34 mouse cellular contexts compared by ENCODE assay signal in the genomic region with DNA sequence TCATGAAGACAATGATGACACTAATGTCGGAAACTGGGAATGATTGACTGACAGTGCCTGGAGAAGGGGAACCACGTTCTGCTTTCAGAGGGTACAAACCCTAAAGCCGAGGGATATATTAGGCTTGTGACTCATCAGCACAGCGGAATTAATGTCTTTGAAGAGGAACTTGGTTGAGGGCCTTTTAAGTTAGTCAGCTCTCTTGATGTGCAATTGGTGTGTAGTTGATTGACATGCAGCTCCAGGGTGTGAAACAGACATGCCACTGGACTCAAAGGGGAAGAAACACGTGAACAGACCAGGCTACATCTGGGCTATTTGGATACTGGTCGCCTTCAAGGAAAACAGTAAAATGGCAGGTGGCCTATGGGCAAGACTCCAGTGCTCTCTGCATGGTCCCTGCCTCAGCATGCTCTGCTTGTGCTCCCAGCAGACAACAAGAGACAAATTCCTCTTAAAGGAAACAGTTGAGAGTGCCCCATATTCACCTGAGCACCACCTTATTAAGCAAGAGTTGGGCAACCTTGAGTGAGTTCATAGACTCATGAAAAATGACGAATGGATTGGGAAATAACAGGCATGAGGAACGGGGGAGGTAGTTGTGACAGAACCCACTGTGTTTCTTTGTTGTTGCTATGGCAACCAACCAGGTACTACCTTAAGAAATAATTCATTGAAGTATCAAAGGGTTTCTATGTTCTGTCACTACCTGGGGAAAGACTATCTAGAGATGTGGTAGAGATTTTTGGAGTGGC. TPM values are rescaled to one million over a fixed set of nuclear protein-coding genes. Genes with fewer than 3 reads are reported as not detected.
A peak's percentile ranks its signal among the peaks of the same experiment; 100 is the strongest.
DNase-seq lines count a peak whose midpoint lies in the region; ATAC-seq and TF ChIP-seq lines count a peak whose summit lies in the region.
"Had no signal": no experiment of that assay in that cellular context is flagged by ENCODE, and none has a peak within 500 bp of the region (broad histone marks: within the 10 kb centered on the region; RNA-seq: fewer than 3 reads in every experiment).

No protein-coding gene starts in this region.

- H3K4me2 ChIP-seq in forebrain, postnatal 0 days (ENCODE audit: low read depth), result no peak overlapping the region
- no peak overlapping the region for H3K4me2 ChIP-seq in forebrain, embryonic 15.5 days (replicated peaks)
- H3K4me2 ChIP-seq in lung, postnatal 0 days (replicated peaks; ENCODE audit: low read depth, low read length), result no peak overlapping the region
- no peak overlapping the region for H3K4me2 ChIP-seq in liver, postnatal 0 days (ENCODE audit: low read depth, low read length)
- H3K4me2 ChIP-seq: embryonic facial prominence, embryonic 15.5 days; heart, embryonic 13.5 days; hindbrain, embryonic 12.5 days; neural tube, embryonic 15.5 days had no signal

- WGBS in forebrain, postnatal 0 days, result 75% methylated on average over 8 of the region's 8 CpGs
- WGBS in forebrain, embryonic 15.5 days, result 78% methylated on average over 8 of the region's 8 CpGs
- WGBS in lung, postnatal 0 days, result 71% methylated on average over 8 of the region's 8 CpGs
- WGBS in liver, postnatal 0 days (ENCODE audit: insufficient replicate concordance), result 61% methylated on average over 8 of the region's 8 CpGs

- no peaks in the 10 kb centered on the region for H3K36me3 ChIP-seq in forebrain, postnatal 0 days (ENCODE audit: insufficient read depth)
- H3K36me3 ChIP-seq in forebrain, embryonic 15.5 days, result no peaks in the 10 kb centered on the region
- no peaks in the 10 kb centered on the region for H3K36me3 ChIP-seq in lung, postnatal 0 days (ENCODE audit: insufficient read depth, low read length)
- no peaks in the 10 kb centered on the region for H3K36me3 ChIP-seq in liver, postnatal 0 days (replicated peaks; ENCODE audit: insufficient read depth, low read length)
- H3K36me3 ChIP-seq: embryonic facial prominence, embryonic 15.5 days; heart, embryonic 13.5 days; hindbrain, embryonic 12.5 days; midbrain, embryonic 10.5 days; neural tube, embryonic 15.5 days had no signal

- no peak overlapping the region for H3K4me3 ChIP-seq in forebrain, postnatal 0 days (ENCODE audit: low read depth, low read length)
- H3K4me3 ChIP-seq in forebrain, embryonic 15.5 days, result no peak overlapping the region
- no peak overlapping the region for H3K4me3 ChIP-seq in lung, postnatal 0 days (ENCODE audit: low read depth, low read length)
- H3K4me3 ChIP-seq in liver, postnatal 0 days (ENCODE audit: low read depth, low read length), result no peak overlapping the region
- H3K4me3 ChIP-seq: embryonic facial prominence, embryonic 15.5 days; heart, embryonic 13.5 days; hindbrain, embryonic 12.5 days; left cerebral cortex, adult 2 months; midbrain, embryonic 10.5 days; neural tube, embryonic 15.5 days had no signal

- no peaks in the 10 kb centered on the region for H3K4me1 ChIP-seq in forebrain, postnatal 0 days (ENCODE audit: insufficient read depth)
- no peaks in the 10 kb centered on the region for H3K4me1 ChIP-seq in forebrain, embryonic 15.5 days
- no peaks in the 10 kb centered on the region for H3K4me1 ChIP-seq in lung, postnatal 0 days (ENCODE audit: insufficient read depth, low read depth, low read length)
- no peaks in the 10 kb centered on the region for H3K4me1 ChIP-seq in liver, postnatal 0 days (ENCODE audit: insufficient read depth)
- H3K4me1 ChIP-seq: embryonic facial prominence, embryonic 15.5 days; hindbrain, embryonic 12.5 days; midbrain, embryonic 10.5 days; neural tube, embryonic 15.5 days had no signal

- no peak overlapping the region for H3K27ac ChIP-seq in forebrain, postnatal 0 days (ENCODE audit: low read depth, low read length)
- H3K27ac ChIP-seq in forebrain, embryonic 15.5 days (replicated peaks), result no peak overlapping the region
- H3K27ac ChIP-seq in lung, postnatal 0 days (ENCODE audit: low read length), result no peak overlapping the region
- H3K27ac ChIP-seq in liver, postnatal 0 days (ENCODE audit: low read depth), result no peak overlapping the region
- H3K27ac ChIP-seq: embryonic facial prominence, embryonic 15.5 days; heart, embryonic 13.5 days; hindbrain, embryonic 12.5 days; left cerebral cortex, adult 2 months; liver, embryonic 14.5 days; midbrain, embryonic 10.5 days; neural tube, embryonic 15.5 days had no signal

- peak; percentile 29 for DNase-seq in forebrain, postnatal 0 days
- DNase-seq in lung, postnatal 0 days (ENCODE audit: low spot score), result peak; percentile 57
- no peak for DNase-seq in lung, postnatal 10 days
- peak; percentile 3 for DNase-seq in lung, postnatal 14 days
- DNase-seq in adrenal gland, adult (ENCODE audit: inconsistent age in 2 of 2, low spot score in 1 of 2), result no peak
- no peak for DNase-seq in liver, postnatal 0 days
- no peak for DNase-seq in testis, postnatal 10 days (ENCODE audit: low spot score)
- DNase-seq: adrenal gland, postnatal 36 days; cerebellum, adult 18-20 months; cerebellum, postnatal 25 days; gastrocnemius, postnatal 25 days; kidney, adult 11 months; kidney, postnatal 4 days had no signal

- no peaks in the 10 kb centered on the region for H3K9me3 ChIP-seq in forebrain, postnatal 0 days (ENCODE audit: low read length)
- no peaks in the 10 kb centered on the region for H3K9me3 ChIP-seq in forebrain, embryonic 15.5 days
- H3K9me3 ChIP-seq in lung, postnatal 0 days (ENCODE audit: low read length), result no peaks in the 10 kb centered on the region
- H3K9me3 ChIP-seq in liver, postnatal 0 days (ENCODE audit: low read length), result no peaks in the 10 kb centered on the region
- H3K9me3 ChIP-seq: embryonic facial prominence, embryonic 15.5 days; heart, embryonic 13.5 days; hindbrain, embryonic 12.5 days; midbrain, embryonic 10.5 days; neural tube, embryonic 15.5 days had no signal

- TF ChIP-seq EP300 in lung, postnatal 0 days (IDR thresholded peaks at IDR 0.05), result peak; percentile 48
- TF ChIP-seq EP300 in liver, postnatal 0 days (IDR thresholded peaks at IDR 0.05; ENCODE audit: low read depth), result no peak

- TF ChIP-seq CTCF in forebrain, postnatal 0 days (IDR thresholded peaks at IDR 0.05; ENCODE audit: low read depth), result no peak
- no peak for TF ChIP-seq CTCF in lung, postnatal 0 days (IDR thresholded peaks at IDR 0.05)
- no peak for TF ChIP-seq CTCF in liver, postnatal 0 days (IDR thresholded peaks at IDR 0.05; ENCODE audit: low read depth)

- ATAC-seq in forebrain, postnatal 0 days, result no peak
- no peak for ATAC-seq in forebrain, embryonic 15.5 days (replicated peaks)
- ATAC-seq in lung, postnatal 0 days, result peak; percentile 41; the same call in 1 of the 2 replicates
- ATAC-seq in liver, postnatal 0 days, result no peak
- ATAC-seq: forebrain, embryonic 16.5 days; midbrain, embryonic 16.5 days had no signal

- H3K27me3 ChIP-seq in forebrain, postnatal 0 days (ENCODE audit: insufficient read depth, low read length), result no peaks in the 10 kb centered on the region
- no peaks in the 10 kb centered on the region for H3K27me3 ChIP-seq in forebrain, embryonic 15.5 days
- H3K27me3 ChIP-seq in lung, postnatal 0 days (replicated peaks; ENCODE audit: insufficient read depth, low read length), result no peaks in the 10 kb centered on the region
- H3K27me3 ChIP-seq in liver, postnatal 0 days (ENCODE audit: insufficient read depth, low read length), result no peaks in the 10 kb centered on the region; the same call in 1 of the 2 replicates
- H3K27me3 ChIP-seq: embryonic facial prominence, embryonic 15.5 days; hindbrain, embryonic 12.5 days; neural tube, embryonic 15.5 days had no signal

- H3K9ac ChIP-seq in forebrain, postnatal 0 days, result no peak overlapping the region
- no peak overlapping the region for H3K9ac ChIP-seq in forebrain, embryonic 15.5 days (replicated peaks)
- no peak overlapping the region for H3K9ac ChIP-seq in lung, postnatal 0 days (replicated peaks; ENCODE audit: low read depth)
- no peak overlapping the region for H3K9ac ChIP-seq in liver, postnatal 0 days (replicated peaks)
- H3K9ac ChIP-seq: embryonic facial prominence, embryonic 15.5 days; heart, embryonic 13.5 days; hindbrain, embryonic 12.5 days; liver, embryonic 14.5 days; neural tube, embryonic 15.5 days had no signal

RNA-seq across cellular contexts. Expression of gene Krt75, which starts 9.7 kb away (rescaled TPM):
- total RNA-seq in forebrain, postnatal 0 days (2014; rRNA removed), result 0.10 and 0.15 TPM in 2 replicates
- 0.05 and 0.19 TPM in 2 replicates for polyA plus RNA-seq in forebrain, postnatal 0 days (2015; fragmentation: Nextera tagmentation; extraction: Ambion mirVana)
- polyA plus RNA-seq in forebrain, embryonic 15.5 days (2015; fragmentation: Nextera tagmentation; extraction: Ambion mirVana), result 0.08 TPM in 1 of 2 replicates, not detected in the other
- not detected in 2 replicates for polyA plus RNA-seq in lung, postnatal 0 days (2015; fragmentation: Nextera tagmentation; extraction: Ambion mirVana)
- not detected in 2 replicates for polyA plus RNA-seq in liver, postnatal 0 days (2015; fragmentation: Nextera tagmentation; extraction: Ambion mirVana)
- total RNA-seq: adrenal gland, adult 18-20 months; adrenal gland, postnatal 36 days; gastrocnemius, postnatal 25 days; heart, postnatal 25 days; left cerebral cortex, adult 2 months; left cerebral cortex, postnatal 36 days had no signal
- polyA plus RNA-seq: heart, embryonic 13.5 days; liver, embryonic 14.5 days; midbrain, embryonic 10.5 days; small intestine, adult 2 months; urinary bladder, adult 2 months had no signal

RNA-seq across cellular contexts. Expression of gene Krt90, which starts 20.6 kb away (rescaled TPM):
- total RNA-seq in forebrain, postnatal 0 days (2014; rRNA removed), result 0.29 TPM in 1 of 2 replicates, not detected in the other
- 0.10 and 0.29 TPM in 2 replicates for polyA plus RNA-seq in forebrain, postnatal 0 days (2015; fragmentation: Nextera tagmentation; extraction: Ambion mirVana)
- 0.09 TPM in 1 of 2 replicates, not detected in the other for polyA plus RNA-seq in forebrain, embryonic 15.5 days (2015; fragmentation: Nextera tagmentation; extraction: Ambion mirVana)
- 0.05 and 0.14 TPM in 2 replicates for polyA plus RNA-seq in lung, postnatal 0 days (2015; fragmentation: Nextera tagmentation; extraction: Ambion mirVana)
- not detected in 2 replicates for polyA plus RNA-seq in liver, postnatal 0 days (2015; fragmentation: Nextera tagmentation; extraction: Ambion mirVana)
- total RNA-seq: adrenal gland, adult 18-20 months; adrenal gland, postnatal 36 days; gastrocnemius, postnatal 25 days; heart, postnatal 25 days; left cerebral cortex, adult 2 months; left cerebral cortex, postnatal 36 days had no signal
- polyA plus RNA-seq: heart, embryonic 13.5 days; liver, embryonic 14.5 days; lung, embryonic 16.5 days; small intestine, adult 2 months; urinary bladder, adult 2 months had no signal

RNA-seq across cellular contexts. Expression of gene Krt82, which starts 32.9 kb away (rescaled TPM):
- not detected in 2 replicates for total RNA-seq in forebrain, postnatal 0 days (2014; rRNA removed)
- polyA plus RNA-seq in forebrain, postnatal 0 days (2015; fragmentation: Nextera tagmentation; extraction: Ambion mirVana), result not detected in 2 replicates
- not detected in 2 replicates for polyA plus RNA-seq in forebrain, embryonic 15.5 days (2015; fragmentation: Nextera tagmentation; extraction: Ambion mirVana)
- not detected in 2 replicates for polyA plus RNA-seq in lung, postnatal 0 days (2015; fragmentation: Nextera tagmentation; extraction: Ambion mirVana)
- not detected in 2 replicates for polyA plus RNA-seq in liver, postnatal 0 days (2015; fragmentation: Nextera tagmentation; extraction: Ambion mirVana)
- total RNA-seq: adrenal gland, adult 18-20 months; adrenal gland, postnatal 36 days; ES-E14; gastrocnemius, postnatal 25 days; heart, postnatal 25 days; left cerebral cortex, adult 2 months; left cerebral cortex, postnatal 36 days had no signal
- polyA plus RNA-seq: forebrain, embryonic 16.5 days; heart, embryonic 13.5 days; hindbrain, embryonic 12.5 days; kidney, embryonic 16.5 days; limb, embryonic 14.5 days; liver, embryonic 14.5 days; lung, embryonic 16.5 days; midbrain, embryonic 10.5 days; midbrain, embryonic 16.5 days; neural tube, embryonic 15.5 days; small intestine, adult 2 months; stomach, embryonic 16.5 days; urinary bladder, adult 2 months had no signal

RNA-seq across cellular contexts. Expression of gene Gm5414, which starts 44.6 kb away (rescaled TPM):
- not detected in 2 replicates for total RNA-seq in forebrain, postnatal 0 days (2014; rRNA removed)
- polyA plus RNA-seq in forebrain, postnatal 0 days (2015; fragmentation: Nextera tagmentation; extraction: Ambion mirVana), result not detected in 2 replicates
- polyA plus RNA-seq in forebrain, embryonic 15.5 days (2015; fragmentation: Nextera tagmentation; extraction: Ambion mirVana), result not detected in 2 replicates
- polyA plus RNA-seq in lung, postnatal 0 days (2015; fragmentation: Nextera tagmentation; extraction: Ambion mirVana), result not detected in 2 replicates
- polyA plus RNA-seq in liver, postnatal 0 days (2015; fragmentation: Nextera tagmentation; extraction: Ambion mirVana), result not detected in 2 replicates
- total RNA-seq: adrenal gland, adult 18-20 months; adrenal gland, postnatal 36 days; ES-E14; gastrocnemius, postnatal 25 days; heart, postnatal 25 days; left cerebral cortex, adult 2 months; left cerebral cortex, postnatal 36 days had no signal
- polyA plus RNA-seq: embryonic facial prominence, embryonic 15.5 days; forebrain, embryonic 16.5 days; heart, embryonic 13.5 days; hindbrain, embryonic 12.5 days; kidney, embryonic 16.5 days; limb, embryonic 14.5 days; liver, embryonic 14.5 days; lung, embryonic 16.5 days; midbrain, embryonic 10.5 days; midbrain, embryonic 16.5 days; neural tube, embryonic 15.5 days; small intestine, adult 2 months; stomach, embryonic 16.5 days; thymus, postnatal 0 days; urinary bladder, adult 2 months had no signal

RNA-seq across cellular contexts. Expression of gene Krt84, which starts 50.8 kb away (rescaled TPM):
- not detected in 2 replicates for total RNA-seq in forebrain, postnatal 0 days (2014; rRNA removed)
- not detected in 2 replicates for polyA plus RNA-seq in forebrain, postnatal 0 days (2015; fragmentation: Nextera tagmentation; extraction: Ambion mirVana)
- polyA plus RNA-seq in forebrain, embryonic 15.5 days (2015; fragmentation: Nextera tagmentation; extraction: Ambion mirVana), result not detected in 2 replicates
- polyA plus RNA-seq in lung, postnatal 0 days (2015; fragmentation: Nextera tagmentation; extraction: Ambion mirVana), result not detected in 2 replicates
- polyA plus RNA-seq in liver, postnatal 0 days (2015; fragmentation: Nextera tagmentation; extraction: Ambion mirVana), result not detected in 2 replicates
- total RNA-seq: adrenal gland, adult 18-20 months; adrenal gland, postnatal 36 days; ES-E14; gastrocnemius, postnatal 25 days; heart, postnatal 25 days; left cerebral cortex, adult 2 months; left cerebral cortex, postnatal 36 days had no signal
- polyA plus RNA-seq: forebrain, embryonic 16.5 days; heart, embryonic 13.5 days; hindbrain, embryonic 12.5 days; kidney, embryonic 16.5 days; liver, embryonic 14.5 days; lung, embryonic 16.5 days; midbrain, embryonic 10.5 days; midbrain, embryonic 16.5 days; stomach, embryonic 16.5 days; urinary bladder, adult 2 months had no signal

Comparison
In these comparisons a context has a peak if more than half of its experiments do, and no peak if none do; other contexts are left out.
1. DNase-seq: peak in forebrain, postnatal 0 days (single experiment), lung, postnatal 0 days (single experiment) and lung, postnatal 14 days (single experiment); none in lung, postnatal 10 days (single experiment), adrenal gland, adult (0 of 2), liver, postnatal 0 days (single experiment) and testis, postnatal 10 days (single experiment).